ENCODE assay signal across 7 mouse cellular contexts in genomic region chr2:164432541-164433191, GRCm38 (mm10). TPM values are rescaled to one million over a fixed set of nuclear protein-coding genes. Genes with fewer than 3 reads are reported as not detected.
DNase-seq lines count a peak whose midpoint lies in the region; ATAC-seq and TF ChIP-seq lines count a peak whose summit lies in the region.

No protein-coding gene starts in this region.

- 21% methylated on average over 22 of the region's 22 CpGs for WGBS in embryonic facial prominence, embryonic 11.5 days
- WGBS in liver, embryonic 13.5 days (ENCODE audit: insufficient replicate concordance): 18% methylated on average over 22 of the region's 22 CpGs
- WGBS in thymus, adult 2 months: 79% methylated on average over 22 of the region's 22 CpGs

- no peak overlapping the region for H3K4me2 ChIP-seq in embryonic facial prominence, embryonic 11.5 days (ENCODE audit: low read depth, low read length)
- peak overlapping the region; percentile 44 for H3K4me2 ChIP-seq in liver, embryonic 13.5 days

- DNase-seq in MN1 (ENCODE audit: low spot score): peak; percentile 77
- no peak for DNase-seq in embryonic facial prominence, embryonic 11.5 days (ENCODE audit: low spot score)
- DNase-seq in heart, postnatal 4 days: peak; percentile 60
- no peak for DNase-seq in liver, embryonic 13.5 days
- no peak for DNase-seq in thymus, adult 2 months
- DNase-seq in left cerebral cortex, postnatal 25 days (ENCODE audit: low spot score in 2 of 2): no peak
- no peak for DNase-seq in spleen, postnatal 4 days (ENCODE audit: low spot score in 2 of 2)

- no peaks in the 10 kb centered on the region for H3K36me3 ChIP-seq in embryonic facial prominence, embryonic 11.5 days (replicated peaks; ENCODE audit: control insufficient read depth, insufficient read depth, low read depth, low read length)
- peaks cover 3% of the 10 kb centered on the region; the same call in 1 of the 2 replicates for H3K36me3 ChIP-seq in liver, embryonic 13.5 days
- no peaks in the 10 kb centered on the region for H3K36me3 ChIP-seq in thymus, adult 2 months (ENCODE audit: control insufficient read depth, insufficient read depth, low read length)

- ATAC-seq in embryonic facial prominence, embryonic 11.5 days (replicated peaks; ENCODE audit: insufficient number of reproducible peaks, low FRiP score, low TSS enrichment, low read depth): no peak
- ATAC-seq in liver, embryonic 13.5 days (ENCODE audit: low read depth): no peak

- peak overlapping the region; percentile 43 for H3K9ac ChIP-seq in embryonic facial prominence, embryonic 11.5 days (replicated peaks; ENCODE audit: low read length)
- no peak overlapping the region for H3K9ac ChIP-seq in liver, embryonic 13.5 days

- TF ChIP-seq CTCF in thymus, adult 2 months (IDR thresholded peaks at IDR 0.05; ENCODE audit: borderline replicate concordance, control insufficient read depth, extremely low read depth, insufficient read depth, low read length, poor library complexity): no peak

- no peak for TF ChIP-seq POLR2A in thymus, adult 2 months (IDR thresholded peaks at IDR 0.05; ENCODE audit: control insufficient read depth, extremely low read depth, insufficient read depth, low read length, poor library complexity)

- no peaks in the 10 kb centered on the region for H3K27me3 ChIP-seq in embryonic facial prominence, embryonic 11.5 days (ENCODE audit: control insufficient read depth, insufficient read depth, low read length)
- H3K27me3 ChIP-seq in liver, embryonic 13.5 days: peaks cover 44% of the 10 kb centered on the region
- no peaks in the 10 kb centered on the region for H3K27me3 ChIP-seq in thymus, adult 2 months (ENCODE audit: control insufficient read depth, insufficient read depth, low read length)

- H3K27ac ChIP-seq in embryonic facial prominence, embryonic 11.5 days (replicated peaks; ENCODE audit: low read depth, low read length): no peak overlapping the region
- H3K27ac ChIP-seq in liver, embryonic 13.5 days: peak overlapping the region; percentile 77
- no peak overlapping the region for H3K27ac ChIP-seq in thymus, adult 2 months (ENCODE audit: control insufficient read depth, insufficient read depth, low read length)

- peaks cover 13% of the 10 kb centered on the region for H3K4me1 ChIP-seq in embryonic facial prominence, embryonic 11.5 days (ENCODE audit: control insufficient read depth, insufficient read depth, low read length)
- peaks cover 31% of the 10 kb centered on the region for H3K4me1 ChIP-seq in liver, embryonic 13.5 days (replicated peaks)
- peaks cover 7% of the 10 kb centered on the region; the same call in 1 of the 2 replicates for H3K4me1 ChIP-seq in thymus, adult 2 months (replicated peaks; ENCODE audit: control insufficient read depth, insufficient read depth, low read length)

- no peak overlapping the region for H3K4me3 ChIP-seq in embryonic facial prominence, embryonic 11.5 days (ENCODE audit: low read depth, low read length)
- no peak overlapping the region for H3K4me3 ChIP-seq in liver, embryonic 13.5 days (replicated peaks)
- no peak overlapping the region for H3K4me3 ChIP-seq in thymus, adult 2 months (ENCODE audit: control insufficient read depth, insufficient read depth, low read length)

- intact Hi-C loops in left cerebral cortex, postnatal 25 days (cut with DNase I): no loop called here

- no peaks in the 10 kb centered on the region for H3K9me3 ChIP-seq in embryonic facial prominence, embryonic 11.5 days (replicated peaks; ENCODE audit: control insufficient read depth, low read length)
- no peaks in the 10 kb centered on the region for H3K9me3 ChIP-seq in liver, embryonic 13.5 days (replicated peaks)

RNA-seq across cellular contexts. Expression of gene Sdc4, which starts 11.0 kb away (rescaled TPM):
- polyA plus RNA-seq in embryonic facial prominence, embryonic 11.5 days (2014; fragmentation: Nextera tagmentation; extraction: Ambion mirVana): 19.2 and 24.1 TPM in 2 replicates
- 10 to 100 TPM; 22.1 to 25.8 TPM for total RNA-seq in heart, postnatal 4 days (2021)
- 33.6 and 37.0 TPM in 2 replicates for polyA plus RNA-seq in liver, embryonic 13.5 days (2015; fragmentation: Nextera tagmentation; extraction: Ambion mirVana)
- polyA plus RNA-seq in thymus, adult 2 months (2012; rRNA removed): 18.6 TPM in 2 replicates
- total RNA-seq in left cerebral cortex, postnatal 25 days (2021): 10 to 100 TPM; 86.7 to 90.7 TPM

RNA-seq across cellular contexts. Expression of gene Sys1, which starts 24.1 kb away (rescaled TPM):
- 53.3 and 58.3 TPM in 2 replicates for polyA plus RNA-seq in embryonic facial prominence, embryonic 11.5 days (2014; fragmentation: Nextera tagmentation; extraction: Ambion mirVana)
- total RNA-seq in heart, postnatal 4 days (2021): 10 to 100 TPM; 20.2 to 23.1 TPM
- 28.5 and 33.2 TPM in 2 replicates for polyA plus RNA-seq in liver, embryonic 13.5 days (2015; fragmentation: Nextera tagmentation; extraction: Ambion mirVana)
- 183 and 220 TPM in 2 replicates for polyA plus RNA-seq in thymus, adult 2 months (2012; rRNA removed)
- total RNA-seq in left cerebral cortex, postnatal 25 days (2021): 10 to 100 TPM; 38.0 to 39.7 TPM

RNA-seq across cellular contexts. Expression of gene Matn4, which starts 27.7 kb away (rescaled TPM):
- polyA plus RNA-seq in embryonic facial prominence, embryonic 11.5 days (2014; fragmentation: Nextera tagmentation; extraction: Ambion mirVana): 1.2 and 1.3 TPM in 2 replicates
- 1 to 10 TPM; 1.8 TPM for total RNA-seq in heart, postnatal 4 days (2021)
- polyA plus RNA-seq in liver, embryonic 13.5 days (2015; fragmentation: Nextera tagmentation; extraction: Ambion mirVana): 0.13 and 0.35 TPM in 2 replicates
- 0.82 and 0.93 TPM in 2 replicates for polyA plus RNA-seq in thymus, adult 2 months (2012; rRNA removed)
- total RNA-seq in left cerebral cortex, postnatal 25 days (2021): 10 to 100 TPM; 11.5 to 13.8 TPM

RNA-seq across cellular contexts. Expression of gene Gm20458, which starts 28.1 kb away (rescaled TPM):
- 2.6 and 4.3 TPM in 2 replicates for polyA plus RNA-seq in embryonic facial prominence, embryonic 11.5 days (2014; fragmentation: Nextera tagmentation; extraction: Ambion mirVana)
- 1 to 10 TPM; 2.5 to 4.3 TPM for total RNA-seq in heart, postnatal 4 days (2021)
- 5.3 and 5.7 TPM in 2 replicates for polyA plus RNA-seq in liver, embryonic 13.5 days (2015; fragmentation: Nextera tagmentation; extraction: Ambion mirVana)
- polyA plus RNA-seq in thymus, adult 2 months (2012; rRNA removed): 27.8 and 35.3 TPM in 2 replicates
- total RNA-seq in left cerebral cortex, postnatal 25 days (2021): 10 to 100 TPM; 11.4 to 13.1 TPM

RNA-seq across cellular contexts. Expression of gene Rbpjl, which starts 29.7 kb away (rescaled TPM):
- polyA plus RNA-seq in embryonic facial prominence, embryonic 11.5 days (2014; fragmentation: Nextera tagmentation; extraction: Ambion mirVana): not detected in 2 replicates
- not detected for total RNA-seq in heart, postnatal 4 days (2021)
- polyA plus RNA-seq in liver, embryonic 13.5 days (2015; fragmentation: Nextera tagmentation; extraction: Ambion mirVana): 0.02 TPM in 2 replicates
- 0.24 TPM in 1 of 2 replicates, not detected in the other for polyA plus RNA-seq in thymus, adult 2 months (2012; rRNA removed)
- under 1 TPM; 0.41 to 0.43 TPM for total RNA-seq in left cerebral cortex, postnatal 25 days (2021)

Comparison
In these comparisons a context has a peak if more than half of its experiments do, and no peak if none do; other contexts are left out.
1. DNase-seq: peak in MN1 (single experiment) and heart, postnatal 4 days (single experiment); none in embryonic facial prominence, embryonic 11.5 days (single experiment), liver, embryonic 13.5 days (single experiment), thymus, adult 2 months (single experiment), left cerebral cortex, postnatal 25 days (0 of 2) and spleen, postnatal 4 days (0 of 2).